Mouse (Mus musculus) monocyte, adult 2 months (primary cell): ENCODE data around the gene Nxnl1.
A peak's percentile ranks its signal among the peaks of the same experiment; 100 is the strongest.
"Not testable (repeated sequence)": the region's sequence is repeated elsewhere in the genome, so short reads cannot be mapped to it uniquely, and the experiment has no call there.

Experiments
- DNase-seq, 2 experiments: peaks; one replicate each; pipeline ENCODE4 v3.0.0; 2022; ENCODE audit warnings: low spot score in 2 of 2, low read depth in 1 of 2

The Nxnl1 gene

GRCm38 (mm10) chr8:71558071-71558957 is 8.1 kb downstream of the Nxnl1 start, which contains the start of gene Tmem221:
Tmem221 (minus strand) TSS chr8:71558871.
- no peak for DNase-seq

GRCm38 (mm10) chr8:71554644-71555043 is 11.8 kb downstream of the Nxnl1 start:
- DNase-seq = no peak

GRCm38 (mm10) chr8:71554001-71554400 is 12.4 kb downstream of the Nxnl1 start:
- no peak for DNase-seq

- DNase-seq = no peak
Observed at GRCm38 (mm10) chr8:71552770-71553169, 13.6 kb downstream of the Nxnl1 start.

- DNase-seq = no peak
Observed at GRCm38 (mm10) chr8:71550754-71551153, 15.6 kb downstream of the Nxnl1 start.

GRCm38 (mm10) chr8:71547590-71547989 is 18.8 kb downstream of the Nxnl1 start:
- no peak for DNase-seq

GRCm38 (mm10) chr8:71545053-71545452 is 21.3 kb downstream of the Nxnl1 start:
- DNase-seq = no peak

GRCm38 (mm10) chr8:71543755-71544154 is 22.6 kb downstream of the Nxnl1 start:
- no peak for DNase-seq

GRCm38 (mm10) chr8:71542632-71543343 is 23.6 kb downstream of the Nxnl1 start, which contains the start of gene Mvb12a:
Mvb12a (plus strand) TSS chr8:71542922.
- DNase-seq = peak; percentile 92 to 93

- peak; percentile 67 to 80 for DNase-seq
Observed at GRCm38 (mm10) chr8:71537028-71537867, 29.2 kb downstream of the Nxnl1 start, which contains the start of gene Bst2. Bst2 (minus strand) TSS chr8:71537456.

- DNase-seq = no peak
Observed at GRCm38 (mm10) chr8:71535663-71536062, 30.7 kb downstream of the Nxnl1 start.

GRCm38 (mm10) chr8:71534263-71534810 is 32.1 kb downstream of the Nxnl1 start:
- DNase-seq = no peak

GRCm38 (mm10) chr8:71530735-71531467 is 35.5 kb downstream of the Nxnl1 start:
- DNase-seq = not testable (repeated sequence)

- DNase-seq = no peak
Observed at GRCm38 (mm10) chr8:71528362-71529073, 37.9 kb downstream of the Nxnl1 start.

GRCm38 (mm10) chr8:71527162-71527870 is 39.1 kb downstream of the Nxnl1 start:
- no peak for DNase-seq

- no peak for DNase-seq
Observed at GRCm38 (mm10) chr8:71526272-71526671, 40.1 kb downstream of the Nxnl1 start.

GRCm38 (mm10) chr8:71525226-71526050 is 41.0 kb downstream of the Nxnl1 start, which contains the start of gene Ccdc194:
Ccdc194 (minus strand) TSS chr8:71525711.
- no peak for DNase-seq

GRCm38 (mm10) chr8:71521634-71522033 is 44.8 kb downstream of the Nxnl1 start:
- peak; percentile 80 to 94 for DNase-seq
